Mouse (Mus musculus) stomach, postnatal 0 days (tissue): ENCODE measurements around the gene Vill. TPM values are rescaled to one million over a fixed set of nuclear protein-coding genes. Genes with fewer than 3 reads are reported as not detected.

ENCODE experiments used
- ATAC-seq: fragments of 200-750 bp; cut with Nextera tagmentation; 2 replicates; pipeline ENCODE4 v1.8.0; 2017; ENCODE audit not compliant: low FRiP score, low TSS enrichment
- DNase-seq: peaks from one replicate; pipeline ENCODE4 v3.0.0-alpha.2; 2016; ENCODE audit warnings: low spot score
- H3K27ac ChIP-seq: fragments of 300-500 bp; sonication (generic); replicated peaks from 2 replicates; pipeline ENCODE4 v1.5.1; 2014; ENCODE audit warnings: mild to moderate bottlenecking, control low read depth
- H3K27me3 ChIP-seq: fragments of 300-500 bp; sonication (generic); 2 replicates; pipeline ENCODE4 v1.6.1; 2014; ENCODE audit warnings: low read length; ENCODE audit not compliant: control insufficient read depth, insufficient read depth
- H3K36me3 ChIP-seq: fragments of 300-500 bp; sonication (generic); 2 replicates; pipeline ENCODE4 v1.6.1; 2014; ENCODE audit warnings: low read length, mixed read lengths; ENCODE audit not compliant: control insufficient read depth, insufficient read depth
- H3K4me1 ChIP-seq: fragments of 300-500 bp; sonication (generic); replicated peaks from 2 replicates; pipeline ENCODE4 v1.6.1; 2014; ENCODE audit warnings: antibody characterized with exemption; ENCODE audit not compliant: control insufficient read depth, insufficient read depth
- H3K4me2 ChIP-seq: fragments of 300-500 bp; sonication (generic); replicated peaks from 2 replicates; pipeline ENCODE4 v1.6.1; 2014; ENCODE audit warnings: low read depth, mild to moderate bottlenecking, control low read depth, moderate library complexity
- H3K4me3 ChIP-seq: fragments of 300-500 bp; sonication (generic); 2 replicates; pipeline ENCODE4 v1.5.1; 2014; ENCODE audit warnings: low read depth, low read length, control low read depth
- H3K9ac ChIP-seq: fragments of 300-500 bp; sonication (generic); 2 replicates; pipeline ENCODE4 v1.6.1; 2014; ENCODE audit warnings: mild to moderate bottlenecking, low read length, control low read depth, mixed read lengths
- H3K9me3 ChIP-seq: fragments of 300-500 bp; sonication (generic); 2 replicates; pipeline ENCODE4 v1.6.1; 2016; ENCODE audit warnings: low read length; ENCODE audit not compliant: control insufficient read depth
- CTCF ChIP-seq: IDR thresholded peaks from 2 replicates; pipeline ENCODE4 v1.5.1; 2016; ENCODE audit warnings: antibody characterized with exemption, low read depth, mild to moderate bottlenecking, moderate library complexity
- EP300 ChIP-seq: optimal IDR thresholded peaks from 2 replicates; pipeline ENCODE3; 2016; ENCODE audit warnings: antibody characterized with exemption
- WGBS: fragments of 180-500 bp; shearing (Covaris S2); extraction: QIAGEN DNeasy Blood & Tissue Kit; methylation state at CpG from one replicate; pipeline ENCODE4 v1.1.7; 2014; 5-methylcytosine and 5-hydroxymethylcytosine counted together
- polyA plus RNA-seq: library from polyadenylated mRNA; unstranded; fragments of >200 nt; fragmentation: Nextera tagmentation; extraction: Ambion mirVana; gene quantifications from 2 replicates; pipeline ENCODE4 v1.2.1, GENCODE M21; 2015

The Vill gene
- polyA plus RNA-seq, 1 experiment from 2014 or later = 55.0 TPM

- Histone ChIP-seq H3K4me2 (no peak overlapping the region), H3K4me1 (no peaks in the 10 kb centered on the region), H3K9me3 (no peaks in the 10 kb centered on the region), H3K4me3 (no peak overlapping the region), H3K27ac (no peak overlapping the region), H3K27me3 (no peaks in the 10 kb centered on the region), H3K9ac (no peak overlapping the region), H3K36me3 (no peaks in the 10 kb centered on the region)
- no peak for ATAC-seq
- WGBS = 83% methylated on average over 7 of the region's 7 CpGs
- no peak for TF ChIP-seq EP300
- TF ChIP-seq CTCF = no peak
- no peak for DNase-seq
Measured at GRCm38 (mm10) chr9:119058245-119058644, 5.7 kb downstream of the Vill start.

GRCm38 (mm10) chr9:119060701-119061100 lies 8.1 kb downstream of the Vill start:
- ATAC-seq (no peak), DNase-seq (no peak)
- Histone ChIP-seq H3K9me3 (no peaks in the 10 kb centered on the region), H3K4me3 (no peak overlapping the region), H3K36me3 (no peaks in the 10 kb centered on the region), H3K4me2 (no peak overlapping the region), H3K9ac (no peak overlapping the region), H3K27me3 (no peaks in the 10 kb centered on the region), H3K4me1 (no peaks in the 10 kb centered on the region), H3K27ac (no peak overlapping the region)
- 85% methylated on average over 10 of the region's 10 CpGs for WGBS
- TF ChIP-seq EP300 (no peak), CTCF (no peak)

- no peak overlapping the region for H3K4me2 ChIP-seq
- WGBS = 36% methylated on average over 19 of the region's 19 CpGs
- 0 out of 2 replicates have a peak, but pooled peaks have one; percentile 6 for ATAC-seq
Measured at GRCm38 (mm10) chr9:119063036-119063644, 10.6 kb downstream of the Vill start.

GRCm38 (mm10) chr9:119064296-119064695 lies 11.7 kb downstream of the Vill start:
- no peak for TF ChIP-seq EP300
- TF ChIP-seq CTCF = no peak

More at GRCm38 (mm10) chr9:119063036-119063644, 10.6 kb downstream of the Vill start:
- no peaks in the 10 kb centered on the region for H3K4me1 ChIP-seq
- no peaks in the 10 kb centered on the region for H3K9me3 ChIP-seq
- no peaks in the 10 kb centered on the region for H3K27me3 ChIP-seq
- peak; percentile 59 for DNase-seq
- no peak for TF ChIP-seq CTCF
- no peaks in the 10 kb centered on the region for H3K36me3 ChIP-seq
- H3K4me3 ChIP-seq = no peak overlapping the region
- H3K9ac ChIP-seq = no peak overlapping the region
- no peak overlapping the region for H3K27ac ChIP-seq

GRCm38 (mm10) chr9:119067601-119068000 lies 15.0 kb downstream of the Vill start:
- DNase-seq = peak; percentile 83
- 5% methylated on average over 6 of the region's 6 CpGs for WGBS
- Histone ChIP-seq H3K9ac (no peak overlapping the region), H3K27ac (peak overlapping the region; percentile 45; the same call in 1 of the 2 replicates), H3K36me3 (no peaks in the 10 kb centered on the region), H3K27me3 (no peaks in the 10 kb centered on the region), H3K4me1 (no peaks in the 10 kb centered on the region), H3K4me3 (no peak overlapping the region), H3K9me3 (no peaks in the 10 kb centered on the region), H3K4me2 (no peak overlapping the region)
- TF ChIP-seq EP300 (no peak), CTCF (peak; percentile 93)
- peak; percentile 27; the same call in 1 of the 2 replicates for ATAC-seq

More at GRCm38 (mm10) chr9:119064296-119064695, 11.7 kb downstream of the Vill start:
- Histone ChIP-seq H3K4me2 (no peak overlapping the region), H3K36me3 (no peaks in the 10 kb centered on the region), H3K9ac (no peak overlapping the region), H3K9me3 (no peaks in the 10 kb centered on the region), H3K4me3 (no peak overlapping the region), H3K4me1 (no peaks in the 10 kb centered on the region), H3K27ac (no peak overlapping the region), H3K27me3 (no peaks in the 10 kb centered on the region)
- WGBS = 65% methylated on average over 4 of the region's 4 CpGs
- DNase-seq (no peak), ATAC-seq (no peak)

- Histone ChIP-seq H3K4me1 (no peaks in the 10 kb centered on the region), H3K9me3 (no peaks in the 10 kb centered on the region), H3K9ac (no peak overlapping the region), H3K27ac (peak overlapping the region; percentile 45; the same call in 1 of the 2 replicates), H3K4me3 (no peak overlapping the region), H3K4me2 (no peak overlapping the region), H3K36me3 (no peaks in the 10 kb centered on the region), H3K27me3 (no peaks in the 10 kb centered on the region)
- TF ChIP-seq EP300 (no peak), CTCF (no peak)
- WGBS = 72% methylated on average over 11 of the region's 11 CpGs
- ATAC-seq = peak; percentile 75
- peak; percentile 67 for DNase-seq
Measured at GRCm38 (mm10) chr9:119068266-119068665, 15.7 kb downstream of the Vill start.
